Mouse (Mus musculus): ENCODE results near the gene Ephb2.

- TF ChIP-seq CTCF (conservative IDR thresholded peaks at IDR 0.05 in 1 of 2, IDR thresholded peaks at IDR 0.05 in 1 of 2; ENCODE audit: low read depth in 2 of 2, low read length in 2 of 2) = no peak
- TF ChIP-seq EP300 (IDR thresholded peaks at IDR 0.05; ENCODE audit: low read length) = no peak
- no peak for TF ChIP-seq E2F4 (IDR thresholded peaks at IDR 0.05; ENCODE audit: insufficient replicate concordance, low read depth, low read length)
- TF ChIP-seq POLR2A (IDR thresholded peaks at IDR 0.05; ENCODE audit: low read depth, low read length) = no peak
- TF ChIP-seq RAD21 (IDR thresholded peaks at IDR 0.05; ENCODE audit: low read depth, low read length) = no peak
- no peak for TF ChIP-seq CHD2 (IDR thresholded peaks at IDR 0.05; ENCODE audit: low read length)
- TF ChIP-seq MYC (IDR thresholded peaks at IDR 0.05; ENCODE audit: low read depth, low read length) = no peak
- TF ChIP-seq ELF1 (IDR thresholded peaks at IDR 0.05; ENCODE audit: low read depth, low read length) = no peak
Measured at GRCm38 (mm10) chr4:136638230-136638750, 197.5 kb downstream of the Ephb2 start.
